ENCODE assay signal across 10 mouse cellular contexts in genomic region chr7:118478835-118479312, GRCm38 (mm10). TPM values are rescaled to one million over a fixed set of nuclear protein-coding genes. Genes with fewer than 3 reads are reported as not detected.
DNase-seq lines count a peak whose midpoint lies in the region; ATAC-seq and TF ChIP-seq lines count a peak whose summit lies in the region.
"Had no signal": no experiment of that assay in that cellular context is flagged by ENCODE, and none has a peak within 500 bp of the region (broad histone marks: within the 10 kb centered on the region; RNA-seq: fewer than 3 reads in every experiment).

No protein-coding gene starts in this region.

- no peak overlapping the region for H3K4me3 ChIP-seq in liver, embryonic 13.5 days (replicated peaks)
- H3K4me3 ChIP-seq in liver, postnatal 0 days (ENCODE audit: low read depth, low read length), result no peak overlapping the region
- no peak overlapping the region for H3K4me3 ChIP-seq in heart, embryonic 11.5 days (ENCODE audit: low read depth, low read length)
- no peak overlapping the region for H3K4me3 ChIP-seq in kidney, postnatal 0 days (replicated peaks; ENCODE audit: low read depth, low read length)
- H3K4me3 ChIP-seq in small intestine, adult 2 months (ENCODE audit: low read depth, low read length), result no peak overlapping the region
- H3K4me3 ChIP-seq in forebrain, embryonic 10.5 days, result no peak overlapping the region
- H3K4me3 ChIP-seq: embryonic facial prominence, embryonic 13.5 days had no signal

- H3K9me3 ChIP-seq in liver, embryonic 13.5 days (replicated peaks), result no peaks in the 10 kb centered on the region
- H3K9me3 ChIP-seq in liver, postnatal 0 days (ENCODE audit: low read length), result no peaks in the 10 kb centered on the region
- H3K9me3 ChIP-seq in heart, embryonic 11.5 days (replicated peaks; ENCODE audit: control insufficient read depth, low read length), result no peaks in the 10 kb centered on the region; the same call in 1 of the 2 replicates
- no peaks in the 10 kb centered on the region for H3K9me3 ChIP-seq in kidney, postnatal 0 days (replicated peaks; ENCODE audit: low read length)
- H3K9me3 ChIP-seq in forebrain, embryonic 10.5 days, result peaks cover 7% of the 10 kb centered on the region

- H3K4me1 ChIP-seq in liver, embryonic 13.5 days (replicated peaks), result no peaks in the 10 kb centered on the region
- no peaks in the 10 kb centered on the region for H3K4me1 ChIP-seq in liver, postnatal 0 days (ENCODE audit: insufficient read depth)
- H3K4me1 ChIP-seq in heart, embryonic 11.5 days (ENCODE audit: control insufficient read depth, insufficient read depth, low read length), result 0 out of 2 replicates have a peak, but pooled peaks cover 7% of the 10 kb centered on the region
- peaks cover 9% of the 10 kb centered on the region; the same call in 1 of the 2 replicates for H3K4me1 ChIP-seq in kidney, postnatal 0 days (replicated peaks; ENCODE audit: insufficient read depth, low read length)
- peaks cover 14% of the 10 kb centered on the region; the same call in 1 of the 2 replicates for H3K4me1 ChIP-seq in small intestine, adult 2 months (ENCODE audit: control insufficient read depth, insufficient read depth, insufficient read length, low read length)
- H3K4me1 ChIP-seq in forebrain, embryonic 10.5 days, result peaks cover 20% of the 10 kb centered on the region
- H3K4me1 ChIP-seq: embryonic facial prominence, embryonic 13.5 days had no signal

- TF ChIP-seq EP300 in liver, postnatal 0 days (IDR thresholded peaks at IDR 0.05; ENCODE audit: low read depth), result no peak

- no peak for DNase-seq in liver, embryonic 13.5 days
- no peak for DNase-seq in liver, postnatal 0 days
- peak; percentile 89 for DNase-seq in kidney, postnatal 0 days (ENCODE audit: low spot score)
- no peak for DNase-seq in left cerebral cortex, postnatal 10 days (ENCODE audit: extremely low spot score in 1 of 2, low spot score in 2 of 2)
- DNase-seq in forebrain, embryonic 10.5 days (ENCODE audit: extremely low spot score, low spot score), result no peak
- no peak for DNase-seq in frontal cortex, postnatal 36 days (ENCODE audit: low spot score in 2 of 2)

- no peaks in the 10 kb centered on the region for H3K27me3 ChIP-seq in liver, embryonic 13.5 days
- no peaks in the 10 kb centered on the region for H3K27me3 ChIP-seq in liver, postnatal 0 days (ENCODE audit: insufficient read depth, low read length)
- H3K27me3 ChIP-seq in heart, embryonic 11.5 days (ENCODE audit: control insufficient read depth, insufficient read depth, low read length), result no peaks in the 10 kb centered on the region; the same call in 1 of the 2 replicates
- no peaks in the 10 kb centered on the region for H3K27me3 ChIP-seq in kidney, postnatal 0 days (ENCODE audit: insufficient read depth, low read length)
- no peaks in the 10 kb centered on the region for H3K27me3 ChIP-seq in small intestine, adult 2 months (ENCODE audit: control insufficient read depth, insufficient read depth, low read length)
- no peaks in the 10 kb centered on the region for H3K27me3 ChIP-seq in forebrain, embryonic 10.5 days (ENCODE audit: poor library complexity, severe bottlenecking)
- H3K27me3 ChIP-seq: embryonic facial prominence, embryonic 13.5 days had no signal

- no peak for TF ChIP-seq CTCF in liver, postnatal 0 days (IDR thresholded peaks at IDR 0.05; ENCODE audit: low read depth)
- TF ChIP-seq CTCF in kidney, postnatal 0 days (IDR thresholded peaks at IDR 0.05; ENCODE audit: low read depth), result peak; percentile 11; the same call in 1 of the 2 replicates
- TF ChIP-seq CTCF in small intestine, adult 2 months (IDR thresholded peaks at IDR 0.05; ENCODE audit: extremely low read depth, insufficient read length, insufficient replicate concordance, low read depth, low read length), result no peak

- ATAC-seq in liver, embryonic 13.5 days (ENCODE audit: low read depth), result no peak
- ATAC-seq in liver, postnatal 0 days, result no peak
- ATAC-seq in heart, embryonic 11.5 days (replicated peaks; ENCODE audit: insufficient number of reproducible peaks, low FRiP score, low TSS enrichment), result no peak
- peak; percentile 81 for ATAC-seq in kidney, postnatal 0 days (replicated peaks; ENCODE audit: low FRiP score, low read depth)

- 45% methylated on average over 3 of the region's 3 CpGs for WGBS in liver, embryonic 13.5 days (ENCODE audit: insufficient replicate concordance)
- WGBS in liver, postnatal 0 days (ENCODE audit: insufficient replicate concordance), result 57% methylated on average over 3 of the region's 3 CpGs
- 48% methylated on average over 3 of the region's 3 CpGs for WGBS in heart, embryonic 11.5 days (ENCODE audit: insufficient replicate concordance)
- WGBS in kidney, postnatal 0 days, result 29% methylated on average over 3 of the region's 3 CpGs
- 50% methylated on average over 3 of the region's 3 CpGs for WGBS in small intestine, adult 2 months
- WGBS in forebrain, embryonic 10.5 days, result 78% methylated on average over 3 of the region's 3 CpGs

- peak overlapping the region; percentile 3; the same call in 1 of the 2 replicates for H3K27ac ChIP-seq in liver, embryonic 13.5 days
- no peak overlapping the region for H3K27ac ChIP-seq in liver, postnatal 0 days (ENCODE audit: low read depth)
- H3K27ac ChIP-seq in heart, embryonic 11.5 days (ENCODE audit: low read depth, low read length), result peak overlapping the region; percentile 30; the same call in 1 of the 2 replicates
- H3K27ac ChIP-seq in kidney, postnatal 0 days, result peak overlapping the region; percentile 71
- H3K27ac ChIP-seq in small intestine, adult 2 months (ENCODE audit: insufficient read depth, low read depth, low read length), result peak overlapping the region; percentile 51
- no peak overlapping the region for H3K27ac ChIP-seq in forebrain, embryonic 10.5 days
- H3K27ac ChIP-seq: embryonic facial prominence, embryonic 13.5 days; liver, embryonic 14.5 days had no signal

- no peaks in the 10 kb centered on the region for H3K36me3 ChIP-seq in liver, embryonic 13.5 days
- H3K36me3 ChIP-seq in liver, postnatal 0 days (replicated peaks; ENCODE audit: insufficient read depth, low read length), result no peaks in the 10 kb centered on the region
- no peaks in the 10 kb centered on the region for H3K36me3 ChIP-seq in heart, embryonic 11.5 days (ENCODE audit: control insufficient read depth, insufficient read depth, low read length)
- H3K36me3 ChIP-seq in kidney, postnatal 0 days (ENCODE audit: insufficient read depth, low read length), result no peaks in the 10 kb centered on the region
- H3K36me3 ChIP-seq in small intestine, adult 2 months (ENCODE audit: control insufficient read depth, insufficient read depth, low read length), result no peaks in the 10 kb centered on the region
- H3K36me3 ChIP-seq in forebrain, embryonic 10.5 days (replicated peaks), result no peaks in the 10 kb centered on the region

- no peak overlapping the region for H3K4me2 ChIP-seq in liver, embryonic 13.5 days
- no peak overlapping the region for H3K4me2 ChIP-seq in liver, postnatal 0 days (ENCODE audit: low read depth, low read length)
- H3K4me2 ChIP-seq in heart, embryonic 11.5 days, result no peak overlapping the region
- H3K4me2 ChIP-seq in kidney, postnatal 0 days (ENCODE audit: low read length), result no peak overlapping the region
- H3K4me2 ChIP-seq: embryonic facial prominence, embryonic 13.5 days had no signal

- intact Hi-C loops in left cerebral cortex, postnatal 10 days (cut with DNase I), result no loop called here

- H3K9ac ChIP-seq in liver, embryonic 13.5 days, result no peak overlapping the region
- no peak overlapping the region for H3K9ac ChIP-seq in liver, postnatal 0 days (replicated peaks)
- no peak overlapping the region for H3K9ac ChIP-seq in heart, embryonic 11.5 days (ENCODE audit: low read depth, low read length)
- H3K9ac ChIP-seq in kidney, postnatal 0 days (ENCODE audit: low read depth, low read length), result 0 out of 2 replicates have a peak overlapping the region, but pooled peaks have one; percentile 1
- H3K9ac ChIP-seq: embryonic facial prominence, embryonic 13.5 days; liver, embryonic 14.5 days had no signal

- no peak for TF ChIP-seq POLR2A in small intestine, adult 2 months (IDR thresholded peaks at IDR 0.05; ENCODE audit: low read depth, low read length)

RNA-seq across cellular contexts. Expression of gene Itpripl2, which starts 12.9 kb away (rescaled TPM):
- polyA plus RNA-seq in liver, embryonic 13.5 days (2015; fragmentation: Nextera tagmentation; extraction: Ambion mirVana), result 0.70 and 0.87 TPM in 2 replicates
- polyA plus RNA-seq in liver, postnatal 0 days (2015; fragmentation: Nextera tagmentation; extraction: Ambion mirVana), result 1.3 TPM in 2 replicates
- polyA plus RNA-seq in heart, embryonic 11.5 days (2014; fragmentation: Nextera tagmentation; extraction: Ambion mirVana), result 1.2 and 1.4 TPM in 2 replicates
- polyA plus RNA-seq in kidney, postnatal 0 days (2015; fragmentation: Nextera tagmentation; extraction: Ambion mirVana), result 4.8 and 5.0 TPM in 2 replicates
- 12.4 and 31.6 TPM in 2 replicates for polyA plus RNA-seq in small intestine, adult 2 months (2012; rRNA removed)
- total RNA-seq in left cerebral cortex, postnatal 10 days (2021), result 1 to 10 TPM; 3.6 to 3.9 TPM
- polyA plus RNA-seq in forebrain, embryonic 10.5 days (2016; fragmentation: Nextera tagmentation; extraction: Ambion mirVana), result 0.82 and 0.95 TPM in 2 replicates

RNA-seq across cellular contexts. Expression of gene Syt17, which starts 30.9 kb away (rescaled TPM):
- 0.07 and 0.20 TPM in 2 replicates for polyA plus RNA-seq in liver, embryonic 13.5 days (2015; fragmentation: Nextera tagmentation; extraction: Ambion mirVana)
- 0.06 and 0.08 TPM in 2 replicates for polyA plus RNA-seq in liver, postnatal 0 days (2015; fragmentation: Nextera tagmentation; extraction: Ambion mirVana)
- polyA plus RNA-seq in heart, embryonic 11.5 days (2014; fragmentation: Nextera tagmentation; extraction: Ambion mirVana), result 0.39 and 1.0 TPM in 2 replicates
- 13.6 and 13.8 TPM in 2 replicates for polyA plus RNA-seq in kidney, postnatal 0 days (2015; fragmentation: Nextera tagmentation; extraction: Ambion mirVana)
- polyA plus RNA-seq in small intestine, adult 2 months (2012; rRNA removed), result 1.7 and 2.9 TPM in 2 replicates
- 10 to 100 TPM; 47.9 to 51.3 TPM for total RNA-seq in left cerebral cortex, postnatal 10 days (2021)
- polyA plus RNA-seq in forebrain, embryonic 10.5 days (2016; fragmentation: Nextera tagmentation; extraction: Ambion mirVana), result 1.2 and 1.4 TPM in 2 replicates

RNA-seq across cellular contexts. Expression of gene Coq7, which starts 54.3 kb away (rescaled TPM):
- 56.5 and 58.8 TPM in 2 replicates for polyA plus RNA-seq in liver, embryonic 13.5 days (2015; fragmentation: Nextera tagmentation; extraction: Ambion mirVana)
- 53.1 and 53.4 TPM in 2 replicates for polyA plus RNA-seq in liver, postnatal 0 days (2015; fragmentation: Nextera tagmentation; extraction: Ambion mirVana)
- 144 and 164 TPM in 2 replicates for polyA plus RNA-seq in heart, embryonic 11.5 days (2014; fragmentation: Nextera tagmentation; extraction: Ambion mirVana)
- 165 and 168 TPM in 2 replicates for polyA plus RNA-seq in kidney, postnatal 0 days (2015; fragmentation: Nextera tagmentation; extraction: Ambion mirVana)
- 26.8 and 45.1 TPM in 2 replicates for polyA plus RNA-seq in small intestine, adult 2 months (2012; rRNA removed)
- total RNA-seq in left cerebral cortex, postnatal 10 days (2021), result 10 to 100 TPM; 37.3 to 39.9 TPM
- polyA plus RNA-seq in forebrain, embryonic 10.5 days (2016; fragmentation: Nextera tagmentation; extraction: Ambion mirVana), result 129 and 135 TPM in 2 replicates

Comparison
In these comparisons a context has a peak if more than half of its experiments do, and no peak if none do; other contexts are left out.
1. H3K27ac ChIP-seq: peak in liver, embryonic 13.5 days (single experiment), heart, embryonic 11.5 days (single experiment), kidney, postnatal 0 days (single experiment) and small intestine, adult 2 months (single experiment); none in liver, postnatal 0 days (single experiment) and forebrain, embryonic 10.5 days (single experiment).